Mouse (Mus musculus): ENCODE data around the gene 1700129C05Rik.

DNA sequence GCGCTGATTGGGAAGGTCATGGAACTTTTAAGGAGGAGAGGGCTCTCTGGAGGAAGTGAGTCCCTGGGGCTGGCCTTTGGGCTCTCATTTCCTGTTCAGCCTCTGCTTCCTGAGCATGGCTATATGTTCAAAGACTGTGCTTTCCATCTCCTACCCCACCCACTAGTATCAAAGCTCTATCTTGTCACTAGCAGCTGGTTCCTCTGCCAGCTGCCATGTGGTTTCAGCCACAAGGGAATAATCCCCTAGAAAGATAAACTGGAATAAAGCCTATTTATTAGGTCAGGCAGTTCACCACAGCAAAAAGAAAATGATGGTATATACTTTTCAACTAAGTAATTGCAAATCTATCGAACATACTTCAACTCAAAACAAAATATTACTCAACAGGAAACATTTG, 40.0 kb upstream of the 1700129C05Rik start:
- TF ChIP-seq CTCF (IDR thresholded peaks at IDR 0.05; ENCODE audit: insufficient read depth, low read length) (no peak), POLR2A (IDR thresholded peaks at IDR 0.05; ENCODE audit: borderline replicate concordance, extremely low read depth, low read depth, low read length) (no peak)
